Mouse (Mus musculus): ENCODE measurements around the gene Ccr1l1. TPM values are rescaled to one million over a fixed set of nuclear protein-coding genes. Genes with fewer than 3 reads are reported as not detected.

The Ccr1l1 gene
- polyA plus RNA-seq, 2 experiments from 2014 or later = not detected

DNA sequence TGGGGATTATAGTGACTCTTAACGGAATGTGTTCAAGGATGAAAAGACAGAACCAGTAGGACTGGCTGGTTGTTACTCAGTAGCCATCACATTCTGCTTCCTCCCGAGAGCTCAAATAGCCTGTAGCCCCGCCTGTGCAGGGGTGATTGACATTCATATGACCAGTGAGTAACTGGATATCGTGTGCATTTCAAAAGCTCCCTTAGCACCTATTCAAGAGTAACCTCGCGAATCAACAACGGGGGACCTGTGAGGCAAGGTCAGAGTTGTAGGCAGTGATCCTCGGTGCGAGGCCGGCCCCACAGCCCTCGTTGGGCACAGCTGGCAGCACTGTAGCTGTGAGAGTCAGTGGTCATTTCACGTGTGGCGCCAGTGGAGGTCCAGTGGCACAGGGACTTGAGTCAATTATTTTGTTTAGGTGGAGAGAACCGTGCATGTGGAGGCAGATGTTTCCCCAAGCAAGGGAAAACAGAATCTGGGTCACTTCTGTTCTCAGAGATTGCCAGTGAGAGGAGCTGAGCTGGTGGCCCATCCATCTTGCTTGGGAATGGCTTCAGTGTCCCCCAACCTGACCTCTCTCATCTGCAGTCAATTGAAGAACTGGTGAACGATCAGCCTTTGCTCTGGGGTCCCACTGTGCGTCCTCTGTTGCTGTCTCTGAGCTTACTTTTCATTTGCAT lies 50.8 kb downstream of the Ccr1l1 start:
- no peak for ATAC-seq

Other genes starting within 250 kb of the Ccr1l1 start
- 10 to 100 TPM; 25.3 to 37.5 TPM for gene Cxcr6, start 171.9 kb downstream of the Ccr1l1 start, polyA plus RNA-seq (2017; shearing (Covaris generic))
- gene Fyco1, start 126.5 kb downstream of the Ccr1l1 start, polyA plus RNA-seq (2017; shearing (Covaris generic)) = 10 to 100 TPM; 34.5 to 69.7 TPM
- under 1 TPM; 0.12 to 0.61 TPM for gene Xcr1, start 116.4 kb downstream of the Ccr1l1 start, polyA plus RNA-seq (2017; shearing (Covaris generic))
- under 1 TPM; 0.89 to 0.98 TPM for gene Ccr1, start 9.7 kb downstream of the Ccr1l1 start, polyA plus RNA-seq (2017; shearing (Covaris generic))
- 1 to 10 TPM; 2.2 to 3.2 TPM for gene Ccr3, start 43.6 kb upstream of the Ccr1l1 start, polyA plus RNA-seq (2017; shearing (Covaris generic))
- 10 to 100 TPM; 48.7 to 51.9 TPM for gene Ccr2, start 123.5 kb upstream of the Ccr1l1 start, polyA plus RNA-seq (2017; shearing (Covaris generic))
- 1 to 10 TPM; 6.1 to 6.7 TPM for gene Ccr5, start 143.1 kb upstream of the Ccr1l1 start, polyA plus RNA-seq (2017; shearing (Covaris generic))

All from CD4-positive, CD25-positive, alpha-beta regulatory T cell, adult 4 months (primary cell).